Mouse (Mus musculus) myocyte (in vitro differentiated cells): Measurements from ENCODE around the gene Slc29a4. TPM values are rescaled to one million over a fixed set of nuclear protein-coding genes. Genes with fewer than 3 reads are reported as not detected.

ENCODE experiments used
- H3K27me3 ChIP-seq: one replicate; pipeline ENCODE4 v1.6.1; 2011; ENCODE audit not compliant: control insufficient read depth, insufficient read depth, insufficient read length
- H3K36me3 ChIP-seq: one replicate; pipeline ENCODE4 v1.6.1; 2011; ENCODE audit not compliant: control insufficient read depth, insufficient read depth
- H3K4me2 ChIP-seq: one replicate; pipeline ENCODE4 v1.6.1; 2011; ENCODE audit warnings: low read depth, control low read depth
- H3K4me3 ChIP-seq: one replicate; pipeline ENCODE4 v1.5.1; 2011; ENCODE audit warnings: mild to moderate bottlenecking, control low read depth, moderate library complexity
- H3K79me2 ChIP-seq: one replicate; pipeline ENCODE4 v1.6.1; 2011; ENCODE audit not compliant: control insufficient read depth, insufficient read depth
- H3ac ChIP-seq: one replicate; pipeline ENCODE4 v1.6.1; 2011; ENCODE audit not compliant: control insufficient read depth, insufficient read length
- CEBPB ChIP-seq: IDR thresholded peaks from 2 replicates; pipeline ENCODE4 v1.6.1; 2011; ENCODE audit warnings: mild to moderate bottlenecking, moderate library complexity; ENCODE audit not compliant: poor library complexity, insufficient read depth, severe bottlenecking
- E2F4 ChIP-seq: IDR thresholded peaks from one replicate; pipeline ENCODE4 v1.6.1; 2011; ENCODE audit warnings: mild to moderate bottlenecking, control low read depth, moderate library complexity; ENCODE audit not compliant: insufficient read depth
- MAX ChIP-seq: IDR thresholded peaks from one replicate; pipeline ENCODE4 v1.6.1; 2011; ENCODE audit warnings: low read depth, mild to moderate bottlenecking, control low read depth
- MYOD1 ChIP-seq, 3 experiments: IDR thresholded peaks; one replicate each; pipeline ENCODE4 v1.6.1; 2011; ENCODE audit warnings: control low read depth in 2 of 3, low read depth in 2 of 3, mild to moderate bottlenecking in 2 of 3, moderate library complexity in 1 of 3; ENCODE audit not compliant: insufficient read length in 2 of 3, control insufficient read depth in 1 of 3
- MYOG ChIP-seq, 3 experiments: IDR thresholded peaks; one replicate each; pipeline ENCODE4 v1.6.1; 2011; ENCODE audit warnings: control low read depth in 2 of 3, low read depth in 2 of 3, mild to moderate bottlenecking in 2 of 3; ENCODE audit not compliant: insufficient read length in 2 of 3, control insufficient read depth in 1 of 3, insufficient read depth in 1 of 3
- POLR2A ChIP-seq: IDR thresholded peaks from one replicate; pipeline ENCODE4 v1.6.1; 2011; ENCODE audit warnings: low read depth, mild to moderate bottlenecking, control low read depth, moderate library complexity; ENCODE audit not compliant: insufficient read length
- POLR2AphosphoS2 ChIP-seq: IDR thresholded peaks from one replicate; pipeline ENCODE4 v1.6.1; 2011; ENCODE audit warnings: low read depth, control low read depth; ENCODE audit not compliant: insufficient read length
- REST ChIP-seq: IDR thresholded peaks from one replicate; pipeline ENCODE4 v1.6.1; 2011; ENCODE audit warnings: mild to moderate bottlenecking, control low read depth, moderate library complexity; ENCODE audit not compliant: insufficient read depth, insufficient read length
- SRF ChIP-seq: IDR thresholded peaks from one replicate; pipeline ENCODE4 v1.6.1; 2011; ENCODE audit warnings: low read depth; ENCODE audit not compliant: control insufficient read depth, insufficient read length
- TCF12 ChIP-seq: IDR thresholded peaks from one replicate; pipeline ENCODE4 v1.6.1; 2011; ENCODE audit warnings: mild to moderate bottlenecking, control low read depth; ENCODE audit not compliant: poor library complexity, insufficient read depth, severe bottlenecking
- TCF3 ChIP-seq: IDR thresholded peaks from one replicate; pipeline ENCODE4 v1.6.1; 2011; ENCODE audit warnings: low read depth, control low read depth; ENCODE audit not compliant: insufficient read length
- USF1 ChIP-seq: IDR thresholded peaks from one replicate; pipeline ENCODE4 v1.6.1; 2011; ENCODE audit warnings: low read depth, mild to moderate bottlenecking, control low read depth, moderate library complexity
- polyA plus RNA-seq: library from polyadenylated mRNA; unstranded; fragments of >200 nt; fragmentation: generic; extraction: Trizol; gene quantifications from one replicate; pipeline ENCODE4 v1.2.1, GENCODE M21; 2012; ENCODE audit warnings: missing spikeins

The Slc29a4 gene
- polyA plus RNA-seq, 1 experiment, result not detected

DNA sequence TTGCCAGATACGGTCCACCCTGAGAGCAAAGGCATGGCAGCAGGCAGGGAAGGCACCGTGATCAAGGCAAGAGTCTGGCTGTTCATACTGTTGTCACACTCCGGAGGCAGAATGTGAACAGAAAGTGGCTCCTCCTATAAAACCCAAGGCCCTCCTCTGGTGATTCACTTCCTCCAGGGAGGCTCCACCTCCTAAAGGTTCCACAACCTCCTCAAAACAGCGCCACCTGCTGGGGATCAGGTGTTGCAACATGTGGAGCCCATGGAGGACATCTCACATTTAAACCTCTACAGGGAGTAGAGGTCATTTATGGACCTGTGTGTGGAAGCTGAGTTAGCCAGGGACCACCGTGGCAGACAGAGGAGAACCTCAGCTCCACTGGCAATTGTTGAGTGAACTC is 20.1 kb downstream of the Slc29a4 start:
- Histone ChIP-seq H3K27me3 (peaks cover 26% of the 10 kb centered on the region), H3K79me2 (no peaks in the 10 kb centered on the region), H3K36me3 (no peaks in the 10 kb centered on the region), H3ac (no peak overlapping the region), H3K4me3 (no peak overlapping the region), H3K4me2 (no peak overlapping the region)
- TF ChIP-seq E2F4, result no peak
- TF ChIP-seq POLR2AphosphoS2, result no peak
- TF ChIP-seq REST, result no peak
- TF ChIP-seq POLR2A, result no peak
- TF ChIP-seq MYOG (IDR thresholded peaks at IDR 0.05; ENCODE audit: control insufficient read depth in 1 of 3, insufficient read depth in 1 of 3, insufficient read length in 2 of 3, low read depth in 2 of 3), result no peak
- no peak for TF ChIP-seq MYOD1 (IDR thresholded peaks at IDR 0.05; ENCODE audit: control insufficient read depth in 1 of 3, insufficient read length in 2 of 3, low read depth in 2 of 3)
- TF ChIP-seq TCF12, result no peak
- no peak for TF ChIP-seq USF1
- TF ChIP-seq CEBPB, result no peak
- no peak for TF ChIP-seq SRF
- no peak for TF ChIP-seq TCF3
- TF ChIP-seq MAX, result no peak

DNA sequence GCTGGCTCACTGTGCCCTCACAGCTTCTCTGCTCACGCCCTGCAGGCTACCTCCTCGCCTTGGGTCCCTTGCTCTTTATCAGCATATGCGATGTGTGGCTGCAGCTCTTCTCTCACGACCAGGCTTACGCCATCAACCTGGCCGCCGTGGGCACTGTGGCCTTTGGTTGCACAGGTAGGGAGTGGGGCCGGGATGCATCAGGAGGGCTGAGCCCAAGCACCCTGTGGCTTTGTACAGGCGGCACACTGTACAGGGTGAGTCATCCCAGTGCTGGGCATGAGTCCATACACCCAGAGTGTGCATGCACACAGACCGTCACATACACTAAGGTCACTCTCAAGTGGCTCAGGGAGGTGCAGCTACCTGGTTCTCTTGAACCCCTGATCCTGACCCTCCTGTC is 21.7 kb downstream of the Slc29a4 start:
- Histone ChIP-seq H3K4me3 (no peak overlapping the region), H3K27me3 (peaks cover 29% of the 10 kb centered on the region), H3K4me2 (no peak overlapping the region), H3K79me2 (no peaks in the 10 kb centered on the region), H3ac (no peak overlapping the region), H3K36me3 (no peaks in the 10 kb centered on the region)
- TF ChIP-seq POLR2A (no peak), TCF12 (no peak), MYOD1 (IDR thresholded peaks at IDR 0.05; ENCODE audit: control insufficient read depth in 1 of 3, insufficient read length in 2 of 3, low read depth in 2 of 3) (no peak), MYOG (IDR thresholded peaks at IDR 0.05; ENCODE audit: control insufficient read depth in 1 of 3, insufficient read depth in 1 of 3, insufficient read length in 2 of 3, low read depth in 2 of 3) (no peak), MAX (no peak), REST (no peak), USF1 (no peak), POLR2AphosphoS2 (no peak)

DNA sequence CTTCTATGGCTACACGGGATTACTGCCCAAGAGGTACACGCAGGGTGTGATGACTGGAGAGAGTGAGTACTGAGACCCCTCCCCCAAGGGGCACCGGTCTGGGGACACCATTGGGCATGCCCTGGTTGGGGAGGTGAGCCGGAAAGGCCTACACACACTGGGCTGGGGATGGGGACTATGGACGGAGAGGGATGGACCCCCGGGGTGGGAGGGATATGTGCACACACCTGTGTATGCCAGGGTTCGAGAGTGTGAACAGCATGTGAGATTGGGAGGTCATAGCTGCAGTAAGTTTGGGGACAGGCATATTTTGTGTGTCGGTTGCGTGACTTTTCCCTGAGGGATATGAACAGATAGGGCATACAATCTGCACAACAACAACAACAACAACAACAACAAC is 22.7 kb downstream of the Slc29a4 start:
- no peak overlapping the region for H3ac ChIP-seq
- no peak for TF ChIP-seq MYOG (IDR thresholded peaks at IDR 0.05; ENCODE audit: control insufficient read depth in 1 of 3, insufficient read depth in 1 of 3, insufficient read length in 2 of 3, low read depth in 2 of 3)
- TF ChIP-seq TCF3, result no peak
- TF ChIP-seq REST, result no peak
- no peak for TF ChIP-seq E2F4
- no peak for TF ChIP-seq POLR2A
- TF ChIP-seq MAX, result no peak
- no peak for TF ChIP-seq POLR2AphosphoS2
- no peak for TF ChIP-seq SRF
- TF ChIP-seq MYOD1 (IDR thresholded peaks at IDR 0.05; ENCODE audit: control insufficient read depth in 1 of 3, insufficient read length in 2 of 3, low read depth in 2 of 3), result no peak
- TF ChIP-seq USF1, result no peak
- no peak for TF ChIP-seq CEBPB
- TF ChIP-seq TCF12, result no peak
- no peak overlapping the region for H3K4me2 ChIP-seq
- H3K79me2 ChIP-seq, result no peaks in the 10 kb centered on the region
- H3K27me3 ChIP-seq, result peaks cover 29% of the 10 kb centered on the region
- H3K4me3 ChIP-seq, result no peak overlapping the region
- H3K36me3 ChIP-seq, result no peaks in the 10 kb centered on the region

DNA sequence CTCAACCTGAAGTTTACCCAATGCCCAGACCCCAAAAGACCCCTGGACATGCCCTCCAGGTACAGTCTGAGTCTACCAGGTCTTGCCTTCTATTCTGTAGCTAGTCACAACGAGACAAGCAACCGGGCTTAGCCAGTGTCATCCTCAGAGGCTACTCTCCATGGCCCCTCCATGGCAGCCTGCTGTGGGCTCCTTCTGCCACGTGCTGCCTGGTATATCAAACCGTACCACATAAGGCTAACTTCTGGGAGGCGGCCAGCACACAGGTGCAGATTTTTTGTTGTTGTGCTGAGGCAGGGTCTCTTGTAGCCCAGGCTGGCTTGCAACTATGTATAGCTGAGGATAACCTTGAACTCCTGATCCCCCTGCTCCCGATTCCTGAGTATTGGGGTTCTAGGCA is 23.7 kb downstream of the Slc29a4 start:
- Histone ChIP-seq H3ac (no peak overlapping the region), H3K79me2 (no peaks in the 10 kb centered on the region), H3K4me3 (no peak overlapping the region), H3K36me3 (no peaks in the 10 kb centered on the region), H3K27me3 (peaks cover 29% of the 10 kb centered on the region), H3K4me2 (no peak overlapping the region)
- TF ChIP-seq POLR2A, result no peak
- TF ChIP-seq E2F4, result no peak
- no peak for TF ChIP-seq REST
- TF ChIP-seq TCF12, result no peak
- TF ChIP-seq POLR2AphosphoS2, result no peak
- no peak for TF ChIP-seq SRF
- TF ChIP-seq MAX, result no peak
- TF ChIP-seq MYOG (IDR thresholded peaks at IDR 0.05; ENCODE audit: control insufficient read depth in 1 of 3, insufficient read depth in 1 of 3, insufficient read length in 2 of 3, low read depth in 2 of 3), result no peak
- TF ChIP-seq MYOD1 (IDR thresholded peaks at IDR 0.05; ENCODE audit: control insufficient read depth in 1 of 3, insufficient read length in 2 of 3, low read depth in 2 of 3), result no peak
- no peak for TF ChIP-seq TCF3

DNA sequence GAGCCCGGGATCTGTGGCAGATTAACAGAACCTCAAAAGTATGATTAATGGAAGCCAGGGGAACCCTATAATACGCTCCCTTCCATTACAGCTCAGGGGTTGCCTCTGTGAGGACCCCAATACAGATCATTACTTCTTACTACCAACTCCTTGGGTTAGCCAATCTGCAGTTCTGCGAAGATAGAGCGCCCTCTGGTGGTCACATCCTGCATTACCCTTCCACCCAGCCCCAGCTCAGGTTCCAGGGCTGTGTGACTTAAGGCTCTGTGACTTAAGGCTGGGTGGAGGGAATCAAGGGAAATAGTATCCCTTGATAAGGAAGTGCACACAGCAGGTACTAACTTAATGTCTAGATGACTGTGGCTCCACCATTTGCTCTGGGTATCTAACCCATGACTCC is 25.7 kb downstream of the Slc29a4 start:
- Histone ChIP-seq H3K4me2 (no peak overlapping the region), H3K36me3 (no peaks in the 10 kb centered on the region), H3ac (no peak overlapping the region)

More for the DNA sequence above, 25.7 kb downstream of the Slc29a4 start:
- Histone ChIP-seq H3K27me3 (peaks cover 29% of the 10 kb centered on the region), H3K79me2 (no peaks in the 10 kb centered on the region), H3K4me3 (no peak overlapping the region)
- TF ChIP-seq POLR2AphosphoS2 (no peak), MYOD1 (IDR thresholded peaks at IDR 0.05; ENCODE audit: control insufficient read depth in 1 of 3, insufficient read length in 2 of 3, low read depth in 2 of 3) (no peak)
